Mouse (Mus musculus) heart, embryonic 15.5 days (tissue): Measurements from ENCODE around the gene Mmrn2. TPM values are rescaled to one million over a fixed set of nuclear protein-coding genes. Genes with fewer than 3 reads are reported as not detected.

Source experiments
- ATAC-seq: fragments of 200-750 bp; cut with Nextera tagmentation; replicated peaks from 2 replicates; pipeline ENCODE4 v1.8.0; 2017; ENCODE audit warnings: low read depth, moderate TSS enrichment; ENCODE audit not compliant: insufficient number of reproducible peaks, insufficient read depth, low FRiP score
- H3K27ac ChIP-seq: fragments of 300-500 bp; sonication (generic); 2 replicates; pipeline ENCODE4 v1.5.1; 2015; ENCODE audit warnings: mild to moderate bottlenecking, inconsistent platforms
- H3K27me3 ChIP-seq: fragments of 300-500 bp; sonication (generic); 2 replicates; pipeline ENCODE4 v1.6.1; 2015; ENCODE audit warnings: inconsistent platforms
- H3K36me3 ChIP-seq: fragments of 300-500 bp; sonication (generic); 2 replicates; pipeline ENCODE4 v1.6.1; 2015; ENCODE audit warnings: mild to moderate bottlenecking, inconsistent platforms
- H3K4me1 ChIP-seq: fragments of 300-500 bp; sonication (generic); replicated peaks from 2 replicates; pipeline ENCODE4 v1.6.1; 2015; ENCODE audit warnings: inconsistent platforms
- H3K4me2 ChIP-seq: fragments of 300-500 bp; sonication (generic); 2 replicates; pipeline ENCODE4 v1.6.1; 2015; ENCODE audit warnings: inconsistent platforms, mild to moderate bottlenecking, moderate library complexity
- H3K4me3 ChIP-seq: fragments of 300-500 bp; sonication (generic); 2 replicates; pipeline ENCODE4 v1.5.1; 2015; ENCODE audit warnings: mild to moderate bottlenecking, inconsistent platforms
- H3K9ac ChIP-seq: fragments of 300-500 bp; sonication (generic); 2 replicates; pipeline ENCODE4 v1.6.1; 2015; ENCODE audit warnings: mild to moderate bottlenecking, inconsistent platforms
- H3K9me3 ChIP-seq: fragments of 300-500 bp; sonication (generic); replicated peaks from 2 replicates; pipeline ENCODE4 v1.6.1; 2016; ENCODE audit warnings: inconsistent platforms
- WGBS: fragments of 180-500 bp; shearing (Covaris S2); methylation state at CpG from one replicate; pipeline ENCODE4 v1.1.7; 2015; ENCODE audit warnings: mixed read lengths; 5-methylcytosine and 5-hydroxymethylcytosine counted together
- polyA plus RNA-seq: library from polyadenylated mRNA; unstranded; fragments of >200 nt; fragmentation: Nextera tagmentation; extraction: Ambion mirVana; gene quantifications from 2 replicates; pipeline ENCODE4 v1.2.1, GENCODE M21; 2015

Gene Mmrn2
- polyA plus RNA-seq, 1 experiment from 2014 or later: 26.0 TPM

- H3K4me1 ChIP-seq: no peaks in the 10 kb centered on the region
- no peak overlapping the region for H3K4me2 ChIP-seq
- H3K36me3 ChIP-seq: peaks cover 9% of the 10 kb centered on the region; the same call in 1 of the 2 replicates
- no peak overlapping the region for H3K4me3 ChIP-seq
- WGBS: 70% methylated on average over 7 of the region's 7 CpGs
- ATAC-seq: no peak
- no peak overlapping the region for H3K27ac ChIP-seq
- no peaks in the 10 kb centered on the region for H3K27me3 ChIP-seq
- no peaks in the 10 kb centered on the region for H3K9me3 ChIP-seq
- no peak overlapping the region for H3K9ac ChIP-seq
These were observed 27.0 kb upstream of the Mmrn2 start for GRCm38 (mm10) chr14:34348301-34348700.

- Histone ChIP-seq H3K4me1 (no peaks in the 10 kb centered on the region), H3K27ac (no peak overlapping the region), H3K9me3 (no peaks in the 10 kb centered on the region), H3K27me3 (no peaks in the 10 kb centered on the region), H3K9ac (no peak overlapping the region), H3K4me3 (no peak overlapping the region), H3K4me2 (no peak overlapping the region), H3K36me3 (0 out of 2 replicates have a peak, but pooled peaks cover 5% of the 10 kb centered on the region)
- no peak for ATAC-seq
- WGBS: 85% methylated on average over 8 of the region's 8 CpGs
These were observed 26.3 kb upstream of the Mmrn2 start for GRCm38 (mm10) chr14:34349007-34349406.

- H3K27ac ChIP-seq: no peak overlapping the region
- no peak overlapping the region for H3K4me3 ChIP-seq
- H3K27me3 ChIP-seq: no peaks in the 10 kb centered on the region
These were observed 23.6 kb upstream of the Mmrn2 start for GRCm38 (mm10) chr14:34351660-34352059.

GRCm38 (mm10) chr14:34352523-34352922 is 22.7 kb upstream of the Mmrn2 start:
- no peaks in the 10 kb centered on the region for H3K36me3 ChIP-seq
- 61% methylated on average over 6 of the region's 6 CpGs for WGBS
- no peak for ATAC-seq
- H3K9me3 ChIP-seq: no peaks in the 10 kb centered on the region
- no peak overlapping the region for H3K27ac ChIP-seq
- H3K4me2 ChIP-seq: no peak overlapping the region
- H3K27me3 ChIP-seq: no peaks in the 10 kb centered on the region
- H3K4me1 ChIP-seq: no peaks in the 10 kb centered on the region
- no peak overlapping the region for H3K9ac ChIP-seq
- no peak overlapping the region for H3K4me3 ChIP-seq

More at GRCm38 (mm10) chr14:34351660-34352059, 23.6 kb upstream of the Mmrn2 start:
- H3K4me1 ChIP-seq: no peaks in the 10 kb centered on the region
- no peak for ATAC-seq
- H3K4me2 ChIP-seq: no peak overlapping the region
- 69% methylated on average over 3 of the region's 3 CpGs for WGBS
- H3K9me3 ChIP-seq: no peaks in the 10 kb centered on the region
- H3K36me3 ChIP-seq: no peaks in the 10 kb centered on the region
- H3K9ac ChIP-seq: no peak overlapping the region

- Histone ChIP-seq H3K36me3 (no peaks in the 10 kb centered on the region), H3K27me3 (no peaks in the 10 kb centered on the region), H3K4me2 (no peak overlapping the region), H3K4me1 (no peaks in the 10 kb centered on the region), H3K27ac (no peak overlapping the region), H3K4me3 (no peak overlapping the region), H3K9ac (no peak overlapping the region), H3K9me3 (no peaks in the 10 kb centered on the region)
- 87% methylated on average over 3 of the region's 3 CpGs for WGBS
- ATAC-seq: no peak
These were observed 21.9 kb upstream of the Mmrn2 start for GRCm38 (mm10) chr14:34353326-34353725.

- no peaks in the 10 kb centered on the region for H3K36me3 ChIP-seq
- H3K27ac ChIP-seq: no peak overlapping the region
- H3K27me3 ChIP-seq: no peaks in the 10 kb centered on the region
- 72% methylated on average over 4 of the region's 4 CpGs for WGBS
- H3K4me1 ChIP-seq: no peaks in the 10 kb centered on the region
- H3K4me3 ChIP-seq: no peak overlapping the region
- H3K4me2 ChIP-seq: no peak overlapping the region
- no peaks in the 10 kb centered on the region for H3K9me3 ChIP-seq
- H3K9ac ChIP-seq: no peak overlapping the region
- no peak for ATAC-seq
These were observed 20.8 kb upstream of the Mmrn2 start for GRCm38 (mm10) chr14:34354456-34354855.

GRCm38 (mm10) chr14:34355301-34355700 is 20.0 kb upstream of the Mmrn2 start, which contains the start of gene Fam25c:
TSS of gene Fam25c (minus strand) at chr14:34355433.
- no peak within 1 kb of the TSS for H3K4me3 ChIP-seq
- no peak; the same call in 1 of the 2 replicates for ATAC-seq
- no peaks in the 10 kb centered on the region for H3K4me1 ChIP-seq
- no peak within 1 kb of the TSS for H3K27ac ChIP-seq
- H3K36me3 ChIP-seq: no peaks in the 10 kb centered on the region
- no peaks in the 10 kb centered on the region for H3K27me3 ChIP-seq
- WGBS: 65% methylated on average over 6 of the region's 6 CpGs
- no peak within 1 kb of the TSS for H3K9ac ChIP-seq
- H3K9me3 ChIP-seq: no peaks in the 10 kb centered on the region
- no peak within 1 kb of the TSS for H3K4me2 ChIP-seq

GRCm38 (mm10) chr14:34357671-34358455 is 17.4 kb upstream of the Mmrn2 start:
- no peak overlapping the region for H3K4me3 ChIP-seq
- H3K9ac ChIP-seq: no peak overlapping the region
- H3K4me1 ChIP-seq: 0 out of 2 replicates have a peak, but pooled peaks cover under 1% of the 10 kb centered on the region
- H3K27ac ChIP-seq: no peak overlapping the region
- ATAC-seq: no peak
- H3K9me3 ChIP-seq: no peaks in the 10 kb centered on the region
- no peaks in the 10 kb centered on the region for H3K36me3 ChIP-seq
- WGBS: 73% methylated on average over 7 of the region's 7 CpGs
- H3K27me3 ChIP-seq: 0 out of 2 replicates have a peak, but pooled peaks cover 5% of the 10 kb centered on the region
- H3K4me2 ChIP-seq: no peak overlapping the region

- H3K27ac ChIP-seq: no peak overlapping the region
- no peak for ATAC-seq
- 46% methylated on average over 5 of the region's 5 CpGs for WGBS
These were observed 15.5 kb upstream of the Mmrn2 start for GRCm38 (mm10) chr14:34359676-34360244.

GRCm38 (mm10) chr14:34360251-34360650 is 15.0 kb upstream of the Mmrn2 start:
- no peak overlapping the region for H3K27ac ChIP-seq
- no peak overlapping the region for H3K4me3 ChIP-seq
- H3K9me3 ChIP-seq: no peaks in the 10 kb centered on the region
- no peak overlapping the region for H3K4me2 ChIP-seq
- WGBS: 57% methylated on average over 6 of the region's 6 CpGs
- no peak for ATAC-seq
- H3K36me3 ChIP-seq: no peaks in the 10 kb centered on the region
- H3K27me3 ChIP-seq: 0 out of 2 replicates have a peak, but pooled peaks cover 6% of the 10 kb centered on the region
- H3K4me1 ChIP-seq: peaks cover 7% of the 10 kb centered on the region
- no peak overlapping the region for H3K9ac ChIP-seq

More at GRCm38 (mm10) chr14:34359676-34360244, 15.5 kb upstream of the Mmrn2 start:
- H3K4me1 ChIP-seq: peaks cover 7% of the 10 kb centered on the region
- no peak overlapping the region for H3K4me2 ChIP-seq
- H3K27me3 ChIP-seq: 0 out of 2 replicates have a peak, but pooled peaks cover 6% of the 10 kb centered on the region
- H3K9ac ChIP-seq: no peak overlapping the region
- no peak overlapping the region for H3K4me3 ChIP-seq
- H3K9me3 ChIP-seq: no peaks in the 10 kb centered on the region
- H3K36me3 ChIP-seq: no peaks in the 10 kb centered on the region

- no peak overlapping the region for H3K9ac ChIP-seq
- H3K4me3 ChIP-seq: no peak overlapping the region
- H3K4me2 ChIP-seq: no peak overlapping the region
- H3K36me3 ChIP-seq: no peaks in the 10 kb centered on the region
- 49% methylated on average over 4 of the region's 4 CpGs for WGBS
- H3K9me3 ChIP-seq: no peaks in the 10 kb centered on the region
- peaks cover 7% of the 10 kb centered on the region for H3K4me1 ChIP-seq
- H3K27ac ChIP-seq: no peak overlapping the region
- no peak for ATAC-seq
- H3K27me3 ChIP-seq: 0 out of 2 replicates have a peak, but pooled peaks cover 6% of the 10 kb centered on the region
These were observed 13.1 kb upstream of the Mmrn2 start for GRCm38 (mm10) chr14:34362135-34362534.
